Mouse (Mus musculus) CD4-positive helper T cell, adult 2 months (primary cell): ENCODE measurements around the gene Stap2.
A peak's percentile ranks its signal among the peaks of the same experiment; 100 is the strongest.

Experiments
- DNase-seq: peaks from one replicate; pipeline ENCODE4 v3.0.0-alpha.2; 2012; ENCODE audit warnings: low read depth, missing footprints, low spot score

The Stap2 gene

GRCm38 (mm10) chr17:56024931-56025330 is 19.5 kb upstream of the Stap2 start:
- DNase-seq = no peak

- DNase-seq = no peak
Measured at GRCm38 (mm10) chr17:56024476-56024875, 19.1 kb upstream of the Stap2 start.

- DNase-seq = no peak
Measured at GRCm38 (mm10) chr17:56023386-56023785, 18.0 kb upstream of the Stap2 start.

GRCm38 (mm10) chr17:56022989-56023290 is 17.6 kb upstream of the Stap2 start:
- DNase-seq = no peak

- DNase-seq = no peak
Measured at GRCm38 (mm10) chr17:56022131-56022988, 17.0 kb upstream of the Stap2 start.

GRCm38 (mm10) chr17:56021161-56021910 is 16.0 kb upstream of the Stap2 start:
- DNase-seq = peak; percentile 73

GRCm38 (mm10) chr17:56020400-56021084 is 15.2 kb upstream of the Stap2 start:
- no peak for DNase-seq

GRCm38 (mm10) chr17:56018347-56019131 is 13.2 kb upstream of the Stap2 start:
- peak; percentile 69 for DNase-seq

- no peak for DNase-seq
Measured at GRCm38 (mm10) chr17:56017848-56018247, 12.5 kb upstream of the Stap2 start.

- DNase-seq = no peak
Measured at GRCm38 (mm10) chr17:56016793-56017785, 11.7 kb upstream of the Stap2 start.

GRCm38 (mm10) chr17:56016382-56016781 is 11.0 kb upstream of the Stap2 start:
- no peak for DNase-seq

GRCm38 (mm10) chr17:56015293-56015692 is 9.9 kb upstream of the Stap2 start:
- DNase-seq = no peak

- no peak for DNase-seq
Measured at GRCm38 (mm10) chr17:56011441-56011840, 6.1 kb upstream of the Stap2 start.

- peak; percentile 67 for DNase-seq
Measured at GRCm38 (mm10) chr17:56010681-56011080, 5.3 kb upstream of the Stap2 start.

- DNase-seq = no peak
Measured at GRCm38 (mm10) chr17:56010255-56010654, 4.9 kb upstream of the Stap2 start.

GRCm38 (mm10) chr17:56009962-56010240 is 4.5 kb upstream of the Stap2 start:
- no peak for DNase-seq

- DNase-seq = peak; percentile 93
Measured at GRCm38 (mm10) chr17:56009088-56009961, 3.9 kb upstream of the Stap2 start.

- peak; percentile 93 for DNase-seq
Measured at GRCm38 (mm10) chr17:56008356-56009087, 3.1 kb upstream of the Stap2 start.
